Mouse (Mus musculus): ENCODE measurements at regions not wholly inside any gene's neighbourhood (a gene's known extent, or its start where the extent isn't known, plus 50 kb on each side); places are given as distances from the start of the nearest gene placed in this dataset.

DNA sequence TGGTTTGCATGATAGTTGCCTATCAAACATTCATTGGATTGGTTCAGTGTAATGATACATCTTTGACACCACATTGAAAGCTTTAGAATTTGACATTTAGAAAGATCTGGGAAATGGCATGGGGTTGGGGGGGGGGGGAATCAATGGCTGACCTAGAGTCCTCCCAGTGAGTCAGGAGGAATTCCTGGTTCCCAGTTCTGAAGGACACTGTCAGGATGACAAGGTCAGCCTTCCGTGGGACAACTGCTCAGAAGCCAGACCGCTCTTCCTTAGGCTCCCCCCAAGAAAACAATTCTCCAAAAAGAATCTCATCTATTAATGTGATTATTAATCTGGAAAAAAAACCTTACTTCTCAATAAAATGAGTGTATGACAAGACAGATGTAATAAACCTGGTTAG lies 132.1 kb upstream of the Grik3 start:
- H3K27ac ChIP-seq (ENCODE audit: low read depth, low read length) = no peak overlapping the region
- no peak overlapping the region for H3K4me3 ChIP-seq (ENCODE audit: low read depth, low read length)
- ATAC-seq (ENCODE audit: low read depth) = no peak
- WGBS = 80% methylated on average over 2 of the region's 2 CpGs
- H3K9me3 ChIP-seq (ENCODE audit: control insufficient read depth, low read length) = no peaks in the 10 kb centered on the region
- H3K4me1 ChIP-seq (ENCODE audit: control insufficient read depth, insufficient read depth, low read length) = no peaks in the 10 kb centered on the region
- H3K27me3 ChIP-seq (ENCODE audit: control insufficient read depth, insufficient read depth, low read length) = no peaks in the 10 kb centered on the region
- H3K36me3 ChIP-seq (ENCODE audit: control insufficient read depth, insufficient read depth, low read length) = no peaks in the 10 kb centered on the region
- H3K4me2 ChIP-seq (ENCODE audit: low read depth, low read length) = no peak overlapping the region
- H3K9ac ChIP-seq (replicated peaks; ENCODE audit: low read depth, low read length) = no peak overlapping the region

DNA sequence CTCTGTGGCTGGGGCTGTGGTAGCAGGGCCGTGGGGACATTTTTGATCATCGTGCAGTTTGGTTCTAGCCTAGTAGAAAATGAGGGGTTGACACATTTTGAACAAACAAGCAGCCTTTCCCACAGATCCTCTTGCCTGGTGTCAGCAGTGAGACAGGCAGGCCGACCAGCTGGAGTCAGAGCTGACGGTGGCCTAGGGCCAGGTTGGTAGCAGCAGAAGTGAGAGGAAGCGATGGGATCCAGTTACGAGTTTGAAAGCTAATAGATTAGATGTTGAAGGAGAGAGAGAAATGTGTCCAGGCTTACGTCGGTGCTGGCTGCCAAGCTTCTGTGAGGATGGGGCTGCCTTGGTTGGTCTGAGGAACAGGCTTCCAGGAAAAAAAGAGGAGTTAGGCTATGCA lies 134.1 kb upstream of the Grik3 start:
- Histone ChIP-seq H3K4me3 (ENCODE audit: low read depth, low read length) (no peak overlapping the region), H3K27me3 (ENCODE audit: control insufficient read depth, insufficient read depth, low read length) (no peaks in the 10 kb centered on the region), H3K9me3 (ENCODE audit: control insufficient read depth, low read length) (no peaks in the 10 kb centered on the region), H3K27ac (ENCODE audit: low read depth, low read length) (no peak overlapping the region), H3K36me3 (ENCODE audit: control insufficient read depth, insufficient read depth, low read length) (no peaks in the 10 kb centered on the region), H3K4me1 (ENCODE audit: control insufficient read depth, insufficient read depth, low read length) (no peaks in the 10 kb centered on the region), H3K9ac (replicated peaks; ENCODE audit: low read depth, low read length) (no peak overlapping the region), H3K4me2 (ENCODE audit: low read depth, low read length) (no peak overlapping the region)
- no peak for ATAC-seq (ENCODE audit: low read depth)
- 50% methylated on average over 8 of the region's 8 CpGs for WGBS

GRCm38 (mm10) chr4:125354742-125355141 lies 135.8 kb upstream of the Grik3 start:
- 26% methylated on average over 3 of the region's 3 CpGs for WGBS
- Histone ChIP-seq H3K27me3 (ENCODE audit: control insufficient read depth, insufficient read depth, low read length) (no peaks in the 10 kb centered on the region), H3K4me2 (ENCODE audit: low read depth, low read length) (no peak overlapping the region), H3K4me1 (ENCODE audit: control insufficient read depth, insufficient read depth, low read length) (no peaks in the 10 kb centered on the region), H3K4me3 (ENCODE audit: low read depth, low read length) (no peak overlapping the region), H3K9ac (replicated peaks; ENCODE audit: low read depth, low read length) (no peak overlapping the region), H3K9me3 (ENCODE audit: control insufficient read depth, low read length) (no peaks in the 10 kb centered on the region), H3K27ac (ENCODE audit: low read depth, low read length) (no peak overlapping the region), H3K36me3 (ENCODE audit: control insufficient read depth, insufficient read depth, low read length) (no peaks in the 10 kb centered on the region)
- ATAC-seq (ENCODE audit: low read depth) = peak; percentile 28; the same call in 1 of the 2 replicates

- no peak for ATAC-seq (ENCODE audit: low read depth)
- Histone ChIP-seq H3K36me3 (ENCODE audit: control insufficient read depth, insufficient read depth, low read length) (no peaks in the 10 kb centered on the region), H3K9ac (replicated peaks; ENCODE audit: low read depth, low read length) (no peak overlapping the region), H3K4me2 (ENCODE audit: low read depth, low read length) (no peak overlapping the region), H3K4me1 (ENCODE audit: control insufficient read depth, insufficient read depth, low read length) (no peaks in the 10 kb centered on the region), H3K27me3 (ENCODE audit: control insufficient read depth, insufficient read depth, low read length) (no peaks in the 10 kb centered on the region), H3K9me3 (ENCODE audit: control insufficient read depth, low read length) (no peaks in the 10 kb centered on the region), H3K27ac (ENCODE audit: low read depth, low read length) (no peak overlapping the region), H3K4me3 (ENCODE audit: low read depth, low read length) (no peak overlapping the region)
- 82% methylated on average over 1 of the region's 1 CpGs for WGBS
These were observed 140.4 kb upstream of the Grik3 start for GRCm38 (mm10) chr4:125350056-125350455.

DNA sequence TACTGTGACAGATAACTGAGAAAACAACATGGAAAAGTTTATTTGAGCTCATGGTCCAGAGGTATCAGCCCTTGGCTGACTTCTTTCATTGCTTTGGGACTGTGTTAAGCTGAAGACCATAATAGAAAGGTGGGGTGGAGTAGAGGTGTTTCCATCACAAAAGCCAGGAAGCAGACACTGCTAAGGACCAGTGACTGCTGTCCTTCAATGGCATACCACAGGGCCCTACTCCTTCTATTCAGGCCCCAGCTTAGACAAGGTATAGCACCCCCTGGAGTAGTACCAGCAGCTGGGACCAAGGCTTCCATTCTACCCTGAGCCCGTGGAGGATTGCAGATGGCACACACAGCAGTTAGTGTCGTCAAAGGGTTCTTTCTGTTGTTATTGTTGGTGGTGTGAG lies 151.4 kb upstream of the Grik3 start:
- H3K4me2 ChIP-seq (ENCODE audit: low read depth, low read length) = no peak overlapping the region
- ATAC-seq (ENCODE audit: low read depth) = no peak
- H3K9ac ChIP-seq (replicated peaks; ENCODE audit: low read depth, low read length) = no peak overlapping the region
- WGBS = 75% methylated on average over 2 of the region's 2 CpGs
- H3K4me3 ChIP-seq (ENCODE audit: low read depth, low read length) = no peak overlapping the region
- no peak overlapping the region for H3K27ac ChIP-seq (ENCODE audit: low read depth, low read length)
- H3K9me3 ChIP-seq (ENCODE audit: control insufficient read depth, low read length) = no peaks in the 10 kb centered on the region
- H3K4me1 ChIP-seq (ENCODE audit: control insufficient read depth, insufficient read depth, low read length) = no peaks in the 10 kb centered on the region
- no peaks in the 10 kb centered on the region for H3K36me3 ChIP-seq (ENCODE audit: control insufficient read depth, insufficient read depth, low read length)
- no peaks in the 10 kb centered on the region for H3K27me3 ChIP-seq (ENCODE audit: control insufficient read depth, insufficient read depth, low read length)

DNA sequence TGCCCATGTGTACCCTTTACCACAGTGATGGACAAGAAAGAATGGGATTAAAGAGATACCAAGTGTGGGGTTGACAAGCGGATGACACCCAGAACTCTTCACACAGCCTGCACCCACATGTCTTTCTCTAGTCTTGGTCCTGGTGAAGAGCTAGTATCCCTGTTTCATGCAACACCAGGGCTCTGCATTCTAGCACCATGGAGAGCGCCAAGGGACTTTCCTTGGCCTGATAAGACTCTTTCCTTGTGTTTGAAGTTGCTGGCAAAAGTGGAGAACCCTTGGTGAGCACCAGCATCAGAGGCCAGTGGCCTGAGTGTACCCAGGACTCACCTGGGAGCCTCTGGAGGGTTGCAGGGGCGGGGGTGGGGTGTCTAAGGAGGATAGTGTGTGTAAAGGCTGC lies 161.7 kb upstream of the Grik3 start:
- no peak overlapping the region for H3K9ac ChIP-seq (replicated peaks; ENCODE audit: low read depth, low read length)
- no peak overlapping the region for H3K4me3 ChIP-seq (ENCODE audit: low read depth, low read length)
- no peaks in the 10 kb centered on the region for H3K36me3 ChIP-seq (ENCODE audit: control insufficient read depth, insufficient read depth, low read length)
- H3K27ac ChIP-seq (ENCODE audit: low read depth, low read length) = no peak overlapping the region
- no peaks in the 10 kb centered on the region for H3K27me3 ChIP-seq (ENCODE audit: control insufficient read depth, insufficient read depth, low read length)
- WGBS = 37% methylated on average over 3 of the region's 3 CpGs
- no peak overlapping the region for H3K4me2 ChIP-seq (ENCODE audit: low read depth, low read length)
- no peak for ATAC-seq (ENCODE audit: low read depth)
- H3K4me1 ChIP-seq (ENCODE audit: control insufficient read depth, insufficient read depth, low read length) = no peaks in the 10 kb centered on the region
- H3K9me3 ChIP-seq (ENCODE audit: control insufficient read depth, low read length) = no peaks in the 10 kb centered on the region

DNA sequence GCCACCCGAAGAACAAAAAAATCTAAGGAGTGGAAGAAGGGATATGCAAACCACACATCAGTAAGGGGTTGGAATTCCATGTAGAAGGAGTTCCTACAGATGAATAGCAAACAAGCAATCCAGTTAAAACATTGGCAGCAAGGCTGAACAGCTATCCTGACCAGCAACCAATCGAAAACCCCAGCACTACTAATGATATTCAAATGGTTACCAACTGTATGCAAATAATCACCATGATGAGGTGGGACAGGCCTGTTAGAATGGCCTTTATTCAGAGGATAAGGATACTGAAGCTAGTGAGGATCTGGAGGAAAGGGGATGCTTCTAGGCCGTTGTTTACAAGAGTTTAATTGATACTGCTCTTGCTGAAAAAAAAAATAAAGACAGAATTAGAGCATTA lies 166.0 kb upstream of the Grik3 start:
- no peak overlapping the region for H3K4me2 ChIP-seq (ENCODE audit: low read depth, low read length)
- no peaks in the 10 kb centered on the region for H3K9me3 ChIP-seq (ENCODE audit: control insufficient read depth, low read length)
- H3K9ac ChIP-seq (replicated peaks; ENCODE audit: low read depth, low read length) = no peak overlapping the region
- no peaks in the 10 kb centered on the region for H3K36me3 ChIP-seq (ENCODE audit: control insufficient read depth, insufficient read depth, low read length)
- WGBS = 69% methylated on average over 3 of the region's 3 CpGs
- no peak for ATAC-seq (ENCODE audit: low read depth)
- no peak overlapping the region for H3K4me3 ChIP-seq (ENCODE audit: low read depth, low read length)
- no peaks in the 10 kb centered on the region for H3K4me1 ChIP-seq (ENCODE audit: control insufficient read depth, insufficient read depth, low read length)
- no peaks in the 10 kb centered on the region for H3K27me3 ChIP-seq (ENCODE audit: control insufficient read depth, insufficient read depth, low read length)
- no peak overlapping the region for H3K27ac ChIP-seq (ENCODE audit: low read depth, low read length)

- H3K27me3 ChIP-seq (ENCODE audit: control insufficient read depth, insufficient read depth, low read length) = no peaks in the 10 kb centered on the region
- ATAC-seq (ENCODE audit: low read depth) = no peak
- no peak overlapping the region for H3K27ac ChIP-seq (ENCODE audit: low read depth, low read length)
- H3K4me3 ChIP-seq (ENCODE audit: low read depth, low read length) = no peak overlapping the region
- no peaks in the 10 kb centered on the region for H3K36me3 ChIP-seq (ENCODE audit: control insufficient read depth, insufficient read depth, low read length)
- peaks cover 19% of the 10 kb centered on the region for H3K4me1 ChIP-seq (ENCODE audit: control insufficient read depth, insufficient read depth, low read length)
- no peaks in the 10 kb centered on the region for H3K9me3 ChIP-seq (ENCODE audit: control insufficient read depth, low read length)
- no peak overlapping the region for H3K9ac ChIP-seq (replicated peaks; ENCODE audit: low read depth, low read length)
- H3K4me2 ChIP-seq (ENCODE audit: low read depth, low read length) = no peak overlapping the region
- 24% methylated on average over 5 of the region's 5 CpGs for WGBS
These were observed 171.2 kb upstream of the Grik3 start for GRCm38 (mm10) chr4:125319343-125319742.

DNA sequence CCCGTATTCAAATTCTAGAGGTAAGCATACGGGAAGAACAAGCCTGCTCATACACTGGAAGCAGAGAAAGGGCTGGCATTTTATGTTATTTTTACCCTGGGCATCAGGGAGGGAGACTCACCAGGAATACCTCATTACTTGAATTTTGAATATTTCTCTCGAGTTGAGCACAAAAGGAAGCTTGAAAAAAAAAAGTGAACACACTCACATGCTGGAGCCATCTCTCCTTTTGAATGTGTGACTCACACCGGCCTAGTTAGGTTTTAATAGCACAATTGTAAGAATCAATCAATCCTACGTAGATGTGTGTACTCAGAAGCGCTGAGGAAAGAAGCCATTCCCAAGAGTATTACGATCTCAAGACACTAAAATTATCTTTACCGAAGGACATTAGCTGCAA lies 172.2 kb upstream of the Grik3 start:
- no peak overlapping the region for H3K27ac ChIP-seq (ENCODE audit: low read depth, low read length)
- no peak for ATAC-seq (ENCODE audit: low read depth)

DNA sequence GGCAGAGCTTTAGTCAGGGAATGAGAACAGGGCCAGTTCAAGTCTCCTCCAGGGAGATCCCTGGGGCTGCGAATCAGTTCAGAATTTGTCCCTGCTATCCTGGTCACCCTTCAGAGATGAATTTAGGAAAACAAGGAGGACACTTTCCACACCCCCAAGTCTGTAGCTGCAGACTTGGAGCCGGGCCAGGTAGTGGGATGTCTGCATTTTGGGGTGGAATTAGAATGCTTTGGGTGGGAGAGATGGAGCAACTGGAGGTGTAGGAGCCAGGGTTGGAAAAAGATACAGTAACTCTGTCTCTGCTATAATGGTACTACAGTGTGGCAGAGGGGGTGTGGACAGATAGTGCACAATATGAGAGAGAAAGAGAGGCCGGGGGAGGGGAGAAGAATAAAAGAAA lies 173.6 kb upstream of the Grik3 start:
- no peak overlapping the region for H3K27ac ChIP-seq (ENCODE audit: low read depth, low read length)
- no peak overlapping the region for H3K4me3 ChIP-seq (ENCODE audit: low read depth, low read length)
- peaks cover 22% of the 10 kb centered on the region for H3K4me1 ChIP-seq (ENCODE audit: control insufficient read depth, insufficient read depth, low read length)
- no peaks in the 10 kb centered on the region for H3K36me3 ChIP-seq (ENCODE audit: control insufficient read depth, insufficient read depth, low read length)
- 87% methylated on average over 3 of the region's 3 CpGs for WGBS
- H3K4me2 ChIP-seq (ENCODE audit: low read depth, low read length) = no peak overlapping the region
- no peaks in the 10 kb centered on the region for H3K9me3 ChIP-seq (ENCODE audit: control insufficient read depth, low read length)
- no peak overlapping the region for H3K9ac ChIP-seq (replicated peaks; ENCODE audit: low read depth, low read length)
- no peak for ATAC-seq (ENCODE audit: low read depth)
- no peaks in the 10 kb centered on the region for H3K27me3 ChIP-seq (ENCODE audit: control insufficient read depth, insufficient read depth, low read length)

More for the DNA sequence above, 172.2 kb upstream of the Grik3 start:
- 55% methylated on average over 8 of the region's 8 CpGs for WGBS
- Histone ChIP-seq H3K4me3 (ENCODE audit: low read depth, low read length) (no peak overlapping the region), H3K4me1 (ENCODE audit: control insufficient read depth, insufficient read depth, low read length) (peaks cover 19% of the 10 kb centered on the region), H3K27me3 (ENCODE audit: control insufficient read depth, insufficient read depth, low read length) (no peaks in the 10 kb centered on the region), H3K4me2 (ENCODE audit: low read depth, low read length) (no peak overlapping the region), H3K9ac (replicated peaks; ENCODE audit: low read depth, low read length) (no peak overlapping the region), H3K9me3 (ENCODE audit: control insufficient read depth, low read length) (no peaks in the 10 kb centered on the region), H3K36me3 (ENCODE audit: control insufficient read depth, insufficient read depth, low read length) (no peaks in the 10 kb centered on the region)

Measured in neural tube, embryonic 14.5 days (tissue).